Mouse (Mus musculus): ENCODE data around the gene Poglut1. TPM values are rescaled to one million over a fixed set of nuclear protein-coding genes. Genes with fewer than 3 reads are reported as not detected.

Gene Poglut1
- polyA plus RNA-seq, 1 experiment = 17.9 TPM

- WGBS = 92% methylated on average over 7 of the region's 7 CpGs
- H3K4me1 ChIP-seq (ENCODE audit: control insufficient read depth, insufficient read depth, insufficient read length) = no peaks in the 10 kb centered on the region
- peaks cover 16% of the 10 kb centered on the region for H3K36me3 ChIP-seq (ENCODE audit: control insufficient read depth, insufficient read depth, low read length)
- no peak overlapping the region for H3K4me3 ChIP-seq (ENCODE audit: extremely low read depth, insufficient read depth, insufficient read length)
- H3K27me3 ChIP-seq (ENCODE audit: control insufficient read depth, insufficient read depth, low read length) = no peaks in the 10 kb centered on the region
- DNase-seq (ENCODE audit: low read depth in 1 of 2, low spot score in 2 of 2) = no peak
- TF ChIP-seq POLR2A (IDR thresholded peaks at IDR 0.05; ENCODE audit: low read depth, low read length) = no peak
- TF ChIP-seq CTCF (IDR thresholded peaks at IDR 0.05; ENCODE audit: extremely low read depth, insufficient read depth, insufficient read length, insufficient replicate concordance) = no peak
- H3K27ac ChIP-seq (ENCODE audit: insufficient read depth, low read length) = no peak overlapping the region
These were observed 53.4 kb downstream of the Poglut1 start for GRCm38 (mm10) chr16:38496604-38497140.

GRCm38 (mm10) chr16:38493890-38494289 is 56.2 kb downstream of the Poglut1 start:
- 86% methylated on average over 10 of the region's 10 CpGs for WGBS
- Histone ChIP-seq H3K36me3 (ENCODE audit: control insufficient read depth, insufficient read depth, low read length) (peaks cover 11% of the 10 kb centered on the region; the same call in 1 of the 2 replicates), H3K27me3 (ENCODE audit: control insufficient read depth, insufficient read depth, low read length) (no peaks in the 10 kb centered on the region), H3K4me1 (ENCODE audit: control insufficient read depth, insufficient read depth, insufficient read length) (no peaks in the 10 kb centered on the region), H3K27ac (ENCODE audit: insufficient read depth, low read length) (no peak overlapping the region), H3K4me3 (ENCODE audit: extremely low read depth, insufficient read depth, insufficient read length) (no peak overlapping the region)
- DNase-seq (ENCODE audit: low read depth in 1 of 2, low spot score in 2 of 2) = no peak
- no peak for TF ChIP-seq CTCF (IDR thresholded peaks at IDR 0.05; ENCODE audit: extremely low read depth, insufficient read depth, insufficient read length, insufficient replicate concordance)
- TF ChIP-seq POLR2A (IDR thresholded peaks at IDR 0.05; ENCODE audit: low read depth, low read length) = no peak

DNA sequence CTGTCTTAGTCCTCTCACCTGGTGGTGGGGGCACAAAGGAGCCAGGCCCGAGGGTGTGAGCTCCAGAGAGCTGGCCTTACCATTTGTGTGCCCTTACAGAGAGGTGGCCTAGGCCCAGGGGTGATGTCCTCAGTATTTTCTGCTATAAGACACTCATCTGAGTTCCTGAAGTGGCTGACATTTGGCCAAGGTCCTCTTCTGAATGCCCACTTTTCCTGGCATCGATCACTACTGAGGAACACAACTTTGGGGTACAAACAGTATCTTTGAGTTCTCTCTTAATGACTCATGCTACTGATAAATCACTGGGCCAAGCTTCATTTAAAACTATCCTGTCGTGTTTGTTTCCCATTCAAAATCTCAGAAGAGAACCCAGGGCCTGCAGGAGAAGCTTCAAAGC is 57.5 kb downstream of the Poglut1 start:
- Histone ChIP-seq H3K27ac (ENCODE audit: insufficient read depth, low read length) (no peak overlapping the region), H3K36me3 (ENCODE audit: control insufficient read depth, insufficient read depth, low read length) (0 out of 2 replicates have a peak, but pooled peaks cover 4% of the 10 kb centered on the region), H3K4me1 (ENCODE audit: control insufficient read depth, insufficient read depth, insufficient read length) (no peaks in the 10 kb centered on the region), H3K27me3 (ENCODE audit: control insufficient read depth, insufficient read depth, low read length) (no peaks in the 10 kb centered on the region), H3K4me3 (ENCODE audit: extremely low read depth, insufficient read depth, insufficient read length) (no peak overlapping the region)
- TF ChIP-seq CTCF (IDR thresholded peaks at IDR 0.05; ENCODE audit: extremely low read depth, insufficient read depth, insufficient read length, insufficient replicate concordance) (no peak), POLR2A (IDR thresholded peaks at IDR 0.05; ENCODE audit: low read depth, low read length) (no peak)
- WGBS = 74% methylated on average over 3 of the region's 3 CpGs
- no peak for DNase-seq (ENCODE audit: low read depth in 1 of 2, low spot score in 2 of 2)

- Histone ChIP-seq H3K4me1 (ENCODE audit: control insufficient read depth, insufficient read depth, insufficient read length) (no peaks in the 10 kb centered on the region), H3K27ac (ENCODE audit: insufficient read depth, low read length) (no peak overlapping the region), H3K27me3 (ENCODE audit: control insufficient read depth, insufficient read depth, low read length) (no peaks in the 10 kb centered on the region), H3K36me3 (ENCODE audit: control insufficient read depth, insufficient read depth, low read length) (no peaks in the 10 kb centered on the region), H3K4me3 (ENCODE audit: extremely low read depth, insufficient read depth, insufficient read length) (peak overlapping the region; percentile 61)
- DNase-seq (ENCODE audit: low read depth in 1 of 2, low spot score in 2 of 2) = peak in 1 of 2 experiments; percentile 22
- WGBS = 24% methylated on average over 39 of the region's 42 CpGs
- no peak for TF ChIP-seq POLR2A (IDR thresholded peaks at IDR 0.05; ENCODE audit: low read depth, low read length)
- TF ChIP-seq CTCF (IDR thresholded peaks at IDR 0.05; ENCODE audit: extremely low read depth, insufficient read depth, insufficient read length, insufficient replicate concordance) = no peak
These were observed 66.3 kb downstream of the Poglut1 start for GRCm38 (mm10) chr16:38483582-38484309.

GRCm38 (mm10) chr16:38482780-38483562 is 67.1 kb downstream of the Poglut1 start:
- Histone ChIP-seq H3K36me3 (ENCODE audit: control insufficient read depth, insufficient read depth, low read length) (no peaks in the 10 kb centered on the region), H3K4me3 (ENCODE audit: extremely low read depth, insufficient read depth, insufficient read length) (peak overlapping the region; percentile 61; the same call in 1 of the 2 replicates), H3K4me1 (ENCODE audit: control insufficient read depth, insufficient read depth, insufficient read length) (no peaks in the 10 kb centered on the region), H3K27ac (ENCODE audit: insufficient read depth, low read length) (no peak overlapping the region), H3K27me3 (ENCODE audit: control insufficient read depth, insufficient read depth, low read length) (no peaks in the 10 kb centered on the region)
- TF ChIP-seq CTCF (IDR thresholded peaks at IDR 0.05; ENCODE audit: extremely low read depth, insufficient read depth, insufficient read length, insufficient replicate concordance) (no peak), POLR2A (IDR thresholded peaks at IDR 0.05; ENCODE audit: low read depth, low read length) (no peak)
- 24% methylated on average over 32 of the region's 32 CpGs for whole genome bisulfite sequencing
- DNase-seq (ENCODE audit: low read depth in 1 of 2, low spot score in 2 of 2) = peak; percentile 40 to 48

DNA sequence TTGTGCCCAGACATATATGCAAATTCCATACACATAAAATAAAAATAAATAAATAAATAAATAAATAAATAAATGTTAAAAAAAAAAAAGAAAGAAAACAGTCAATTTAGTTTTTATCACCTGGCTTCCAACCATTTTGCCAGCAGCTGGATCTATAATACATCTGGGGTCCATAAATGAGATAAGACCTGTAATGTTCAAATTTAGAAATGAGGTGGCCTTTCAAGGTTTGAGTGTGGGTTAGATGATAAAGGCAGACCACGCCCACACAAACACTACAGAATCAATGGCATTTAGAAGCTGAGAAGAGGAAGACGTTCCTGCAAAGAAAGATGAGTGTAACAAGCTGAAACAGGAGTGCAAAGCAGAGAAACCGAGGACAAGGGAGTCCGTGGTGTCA is 68.7 kb downstream of the Poglut1 start:
- no peak for DNase-seq (ENCODE audit: low read depth in 1 of 2, low spot score in 2 of 2)
- no peak for TF ChIP-seq POLR2A (IDR thresholded peaks at IDR 0.05; ENCODE audit: low read depth, low read length)
- 77% methylated on average over 4 of the region's 4 CpGs for WGBS
- Histone ChIP-seq H3K4me1 (ENCODE audit: control insufficient read depth, insufficient read depth, insufficient read length) (0 out of 2 replicates have a peak, but pooled peaks cover under 1% of the 10 kb centered on the region), H3K27ac (ENCODE audit: insufficient read depth, low read length) (no peak overlapping the region), H3K27me3 (ENCODE audit: control insufficient read depth, insufficient read depth, low read length) (no peaks in the 10 kb centered on the region), H3K36me3 (ENCODE audit: control insufficient read depth, insufficient read depth, low read length) (no peaks in the 10 kb centered on the region), H3K4me3 (ENCODE audit: extremely low read depth, insufficient read depth, insufficient read length) (no peak overlapping the region)

Data from spleen, adult 2 months (tissue).